Mouse (Mus musculus): ENCODE results near the gene 1700109H08Rik.

DNA sequence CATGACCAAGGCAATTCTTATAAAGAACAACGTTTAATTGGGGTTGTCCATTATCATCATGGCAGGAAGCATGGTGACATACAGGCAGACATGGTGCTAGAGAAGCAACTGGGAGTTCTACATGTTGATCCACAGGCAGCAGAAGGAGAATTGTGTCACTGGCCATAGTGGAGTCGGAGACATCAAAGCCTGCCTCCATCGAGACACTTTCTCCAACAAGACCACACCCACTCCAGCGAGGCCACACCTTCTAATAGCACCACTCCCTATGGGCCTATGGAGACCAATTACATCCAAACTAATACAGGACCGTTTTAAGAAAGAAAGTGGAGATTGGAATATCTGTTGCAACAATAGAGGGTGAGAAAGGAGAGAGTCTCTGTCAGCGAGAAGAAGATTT lies 29.5 kb upstream of the 1700109H08Rik start:
- no peak for TF ChIP-seq EP300 (IDR thresholded peaks at IDR 0.05; ENCODE audit: low read depth)
- TF ChIP-seq CTCF (IDR thresholded peaks at IDR 0.05; ENCODE audit: low read depth) = no peak
